Mouse (Mus musculus): ENCODE results near the gene Elf2. TPM values are rescaled to one million over a fixed set of nuclear protein-coding genes. Genes with fewer than 3 reads are reported as not detected.
A peak's percentile ranks its signal among the peaks of the same experiment; 100 is the strongest.
"Not testable (repeated sequence)": the region's sequence is repeated elsewhere in the genome, so short reads cannot be mapped to it uniquely, and the experiment has no call there.

Elf2 gene
- total and polyA plus RNA-seq, 3 experiments, result 52.6 to 111 (median 67.8) TPM

DNA sequence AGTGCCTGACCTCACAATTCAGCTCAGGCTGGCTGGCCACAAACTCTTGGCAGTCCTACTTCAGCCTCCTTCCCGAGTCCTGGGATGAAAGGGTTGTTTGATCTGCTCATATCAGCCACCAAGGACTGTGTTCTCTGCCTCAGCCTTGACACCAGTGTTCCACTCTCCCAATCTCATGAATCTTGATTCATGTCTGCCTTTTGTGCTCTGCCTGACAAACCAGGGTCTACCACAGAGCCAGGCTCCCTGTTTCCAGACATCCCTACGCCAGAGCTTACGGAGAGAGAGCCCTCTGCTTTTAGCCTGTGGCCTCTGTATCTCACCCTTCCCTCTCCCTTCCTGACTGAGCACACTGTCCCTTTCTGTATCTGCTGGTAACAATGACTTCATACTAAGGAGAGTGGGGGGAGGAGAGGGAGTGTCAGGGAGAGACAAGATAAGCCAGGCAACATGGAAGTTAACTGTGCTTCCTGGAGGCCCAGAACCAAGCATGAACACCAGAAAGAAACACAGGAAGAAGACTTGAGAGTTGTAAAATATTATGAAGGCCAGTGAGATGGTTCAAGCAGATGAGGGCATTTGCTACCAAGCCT is 8.3 kb upstream of the Elf2 start:
- peaks cover 28% of the 10 kb centered on the region for H3K4me1 ChIP-seq (ENCODE audit: insufficient read depth, low read depth, low read length)
- no peaks in the 10 kb centered on the region for H3K36me3 ChIP-seq (replicated peaks)
- 0 out of 2 replicates have a peak, but pooled peaks cover under 1% of the 10 kb centered on the region for H3K9me3 ChIP-seq (replicated peaks)
- ATAC-seq (ENCODE audit: extremely low read depth, insufficient number of reproducible peaks, low FRiP score, poor library complexity, severe bottlenecking) (peak; percentile 88), DNase-seq (ENCODE audit: low spot score) (peak; percentile 45)
- peak overlapping the region; percentile 7; the same call in 1 of the 2 replicates for H3K4me3 ChIP-seq (ENCODE audit: low read depth, low read length)
- TF ChIP-seq GATA1 (IDR thresholded peaks at IDR 0.05; ENCODE audit: borderline replicate concordance, low read length), result no peak
- TF ChIP-seq CTCF (IDR thresholded peaks at IDR 0.05; ENCODE audit: low read depth, low read length), result no peak
- H3K27me3 ChIP-seq (ENCODE audit: insufficient read depth, low read length), result no peaks in the 10 kb centered on the region

- H3K4me3 ChIP-seq (ENCODE audit: low read depth, low read length); ATAC-seq (ENCODE audit: extremely low read depth, insufficient number of reproducible peaks, low FRiP score, poor library complexity, severe bottlenecking); DNase-seq (ENCODE audit: low spot score); H3K27me3 ChIP-seq (ENCODE audit: insufficient read depth, low read length); H3K9me3 ChIP-seq (replicated peaks); H3K36me3 ChIP-seq (replicated peaks): not testable (repeated sequence)
- peaks cover 26% of the 10 kb centered on the region for H3K4me1 ChIP-seq (ENCODE audit: insufficient read depth, low read depth, low read length)
Observed at GRCm38 (mm10) chr3:51345017-51345416, 4.6 kb upstream of the Elf2 start.

GRCm38 (mm10) chr3:51344182-51344581 is 3.7 kb upstream of the Elf2 start:
- H3K36me3 ChIP-seq (replicated peaks); H3K27me3 ChIP-seq (ENCODE audit: insufficient read depth, low read length); H3K4me3 ChIP-seq (ENCODE audit: low read depth, low read length); H3K9me3 ChIP-seq (replicated peaks); ATAC-seq (ENCODE audit: extremely low read depth, insufficient number of reproducible peaks, low FRiP score, poor library complexity, severe bottlenecking); DNase-seq (ENCODE audit: low spot score): not testable (repeated sequence)
- peaks cover 24% of the 10 kb centered on the region for H3K4me1 ChIP-seq (ENCODE audit: insufficient read depth, low read depth, low read length)

DNA sequence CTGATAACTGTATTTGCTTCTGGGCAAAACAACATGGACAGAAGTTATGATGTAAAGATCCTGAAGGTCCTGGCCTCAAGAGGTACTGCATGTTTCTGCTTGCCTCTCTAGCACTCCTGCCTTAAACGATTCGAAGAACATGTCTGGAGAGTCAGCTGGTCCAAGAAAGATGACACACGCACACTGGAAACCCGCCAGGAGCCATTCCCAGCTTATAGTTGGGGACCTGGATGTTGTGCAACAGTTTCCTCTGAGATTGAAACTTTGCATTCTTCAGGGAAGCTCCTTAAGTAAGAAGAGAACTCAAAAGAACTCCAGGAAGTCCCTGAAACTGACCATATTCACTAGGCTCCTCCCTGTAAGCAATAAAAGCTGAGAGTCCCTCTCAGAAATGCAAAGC is 2.8 kb upstream of the Elf2 start:
- Histone ChIP-seq H3K9me3 (replicated peaks) (peaks cover 4% of the 10 kb centered on the region; the same call in 1 of the 2 replicates), H3K27me3 (ENCODE audit: insufficient read depth, low read length) (no peaks in the 10 kb centered on the region), H3K36me3 (replicated peaks) (no peaks in the 10 kb centered on the region), H3K4me3 (ENCODE audit: low read depth, low read length) (no peak overlapping the region), H3K4me1 (ENCODE audit: insufficient read depth, low read depth, low read length) (peaks cover 16% of the 10 kb centered on the region)
- ATAC-seq (ENCODE audit: extremely low read depth, insufficient number of reproducible peaks, low FRiP score, poor library complexity, severe bottlenecking) (no peak), DNase-seq (ENCODE audit: low spot score) (no peak)
- TF ChIP-seq TAL1 (conservative IDR thresholded peaks at IDR 0.05; ENCODE audit: low read depth, low read length) (no peak), POLR2AphosphoS5 (IDR thresholded peaks at IDR 0.05; ENCODE audit: insufficient replicate concordance, low read depth, low read length) (no peak), GATA2 (IDR thresholded peaks at IDR 0.05; ENCODE audit: borderline replicate concordance, low read depth, low read length) (no peak)

GRCm38 (mm10) chr3:51342152-51342551 is 1.7 kb upstream of the Elf2 start:
- H3K9me3 ChIP-seq (replicated peaks), result peaks cover 4% of the 10 kb centered on the region; the same call in 1 of the 2 replicates
- TF ChIP-seq TAL1 (conservative IDR thresholded peaks at IDR 0.05; ENCODE audit: low read depth, low read length) (no peak), CTCF (IDR thresholded peaks at IDR 0.05; ENCODE audit: low read depth, low read length) (no peak), GATA2 (IDR thresholded peaks at IDR 0.05; ENCODE audit: borderline replicate concordance, low read depth, low read length) (no peak), POLR2AphosphoS5 (IDR thresholded peaks at IDR 0.05; ENCODE audit: insufficient replicate concordance, low read depth, low read length) (no peak), GATA1 (IDR thresholded peaks at IDR 0.05; ENCODE audit: borderline replicate concordance, low read length) (no peak)
- peak overlapping the region; percentile 92 for H3K4me3 ChIP-seq (ENCODE audit: low read depth, low read length)
- H3K4me1 ChIP-seq (ENCODE audit: insufficient read depth, low read depth, low read length), result peaks cover 21% of the 10 kb centered on the region
- H3K27me3 ChIP-seq (ENCODE audit: insufficient read depth, low read length), result no peaks in the 10 kb centered on the region
- H3K36me3 ChIP-seq (replicated peaks), result no peaks in the 10 kb centered on the region
- DNase-seq (ENCODE audit: low spot score) (no peak), ATAC-seq (ENCODE audit: extremely low read depth, insufficient number of reproducible peaks, low FRiP score, poor library complexity, severe bottlenecking) (no peak)

DNA sequence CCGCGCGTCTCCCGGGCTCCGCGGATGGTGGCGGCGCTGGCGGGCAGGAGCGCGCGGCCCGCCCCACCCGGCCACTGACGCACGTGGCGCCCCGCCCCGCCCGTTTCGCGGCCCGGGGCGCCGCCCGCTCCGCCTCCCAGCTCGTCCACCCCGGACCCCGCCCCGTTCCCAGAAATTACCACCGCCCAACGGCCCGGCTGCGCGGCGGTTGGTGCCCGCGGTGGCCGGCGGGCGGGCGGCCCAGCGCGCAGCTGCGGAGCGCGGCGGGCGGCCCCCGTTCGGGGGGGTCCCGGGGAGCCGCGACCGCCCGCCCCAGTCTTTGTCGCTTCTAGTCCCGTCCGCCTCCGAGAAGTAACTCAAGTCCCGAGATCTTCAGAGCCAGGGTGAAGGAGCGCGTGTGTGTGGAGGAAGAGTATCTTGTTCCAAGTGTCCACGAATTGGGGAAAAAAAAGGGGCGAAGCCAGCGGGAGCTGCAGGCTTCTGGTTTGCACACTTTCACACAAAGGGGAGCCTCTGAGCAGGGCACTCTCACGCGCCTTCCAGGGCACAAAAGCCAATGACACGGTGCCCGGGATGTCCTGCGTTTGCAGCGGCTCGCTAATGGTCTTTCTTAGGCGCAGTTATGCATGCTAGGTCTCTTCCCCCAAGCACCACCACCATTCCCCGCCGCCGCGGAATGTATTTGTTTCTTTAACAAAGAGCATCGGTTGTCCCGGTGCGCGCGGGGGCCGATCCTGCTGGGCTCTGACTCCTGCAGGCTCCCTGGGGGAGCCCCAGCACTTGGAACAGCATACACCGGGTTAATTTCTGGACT is 1.0 kb upstream of the Elf2 start:
- H3K36me3 ChIP-seq (replicated peaks), result peaks cover 2% of the 10 kb centered on the region
- H3K4me1 ChIP-seq (ENCODE audit: insufficient read depth, low read depth, low read length), result peaks cover 25% of the 10 kb centered on the region
- no peaks in the 10 kb centered on the region for H3K27me3 ChIP-seq (ENCODE audit: insufficient read depth, low read length)
- peak overlapping the region; percentile 92 for H3K4me3 ChIP-seq (ENCODE audit: low read depth, low read length)
- ATAC-seq (ENCODE audit: extremely low read depth, insufficient number of reproducible peaks, low FRiP score, poor library complexity, severe bottlenecking) (peak; percentile 26), DNase-seq (ENCODE audit: low spot score) (peak; percentile 84)
- TF ChIP-seq GATA1 (IDR thresholded peaks at IDR 0.05; ENCODE audit: borderline replicate concordance, low read length) (no peak), CTCF (IDR thresholded peaks at IDR 0.05; ENCODE audit: low read depth, low read length) (no peak), GATA2 (IDR thresholded peaks at IDR 0.05; ENCODE audit: borderline replicate concordance, low read depth, low read length) (no peak), TAL1 (conservative IDR thresholded peaks at IDR 0.05; ENCODE audit: low read depth, low read length) (no peak), POLR2AphosphoS5 (IDR thresholded peaks at IDR 0.05; ENCODE audit: insufficient replicate concordance, low read depth, low read length) (no peak)
- peaks cover 4% of the 10 kb centered on the region; the same call in 1 of the 2 replicates for H3K9me3 ChIP-seq (replicated peaks)

All from G1E (cell line).